8 mouse cellular contexts compared by ENCODE assay signal in the genomic region with DNA sequence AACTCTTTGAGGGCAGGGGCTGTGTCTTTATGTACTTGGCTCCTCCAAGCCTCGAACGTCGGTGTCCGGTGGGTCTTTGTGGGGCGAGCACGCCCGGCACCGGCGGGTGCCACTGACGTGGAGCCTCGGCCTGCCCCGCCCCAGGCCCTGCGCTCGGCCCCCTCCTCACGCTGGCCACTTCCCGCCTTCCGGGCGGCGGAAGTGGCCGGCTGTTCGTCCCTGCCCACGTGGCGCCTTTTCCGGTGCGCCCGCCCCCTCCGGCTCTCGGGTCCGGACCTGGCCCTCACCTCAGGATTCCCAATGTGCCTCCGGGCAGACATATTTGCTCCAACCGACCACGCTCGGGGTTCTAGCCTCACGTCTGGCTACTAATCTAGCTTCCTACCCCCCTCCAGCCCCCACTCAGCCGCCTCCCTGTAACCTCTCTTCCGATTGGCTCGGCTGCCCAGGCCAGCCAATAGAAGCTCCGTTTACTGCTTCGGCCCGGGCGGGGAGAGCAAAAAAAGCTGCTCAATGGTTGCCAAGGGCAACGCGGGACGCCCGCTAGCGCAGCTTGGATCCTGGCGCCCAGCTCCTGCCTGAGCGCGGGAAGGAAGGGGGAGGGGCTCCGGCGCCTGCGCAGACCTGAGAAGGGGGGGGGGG. TPM values are rescaled to one million over a fixed set of nuclear protein-coding genes. Genes with fewer than 3 reads are reported as not detected.
DNase-seq lines count a peak whose midpoint lies in the region; ATAC-seq lines count a peak whose summit lies in the region.

A gene (minus strand): TSS at position 400 of the 642 bp plus-strand sequence.

- no peaks in the 10 kb centered on the region for H3K36me3 ChIP-seq in megakaryocyte, embryonic 14.5 days (replicated peaks; ENCODE audit: low read length)

- ATAC-seq in common myeloid progenitor, adult 5-6 weeks (replicated peaks; ENCODE audit: low read depth, poor library complexity, severe bottlenecking): peak; percentile 97

- H3K4me3 ChIP-seq in megakaryocyte, embryonic 14.5 days (replicated peaks): peak within 1 kb of the TSS; percentile 95

- no peaks in the 10 kb centered on the region for H3K9me3 ChIP-seq in megakaryocyte, embryonic 14.5 days

- H3K27me3 ChIP-seq in megakaryocyte, embryonic 14.5 days (replicated peaks): no peaks in the 10 kb centered on the region

- DNase-seq in ZHBTc4 (ENCODE audit: low read depth, low spot score): peak; percentile 98
- DNase-seq in gastrocnemius, adult 8-10 months (ENCODE audit: low spot score in 2 of 2): peak; percentile 88
- DNase-seq in hindlimb bud, embryonic 11.5 days (ENCODE audit: extremely low spot score, low read depth, low spot score): peak; percentile 94
- DNase-seq in left cerebral cortex, adult 8-10 months (ENCODE audit: low spot score in 2 of 2): peak; percentile 97 to 99
- DNase-seq in right cerebral cortex, postnatal 10 days (ENCODE audit: low spot score in 2 of 2): peak; percentile 98 to 99
- peak; percentile 94 for DNase-seq in urinary bladder, postnatal 25 days (ENCODE audit: low spot score)

- peaks cover 31% of the 10 kb centered on the region for H3K4me1 ChIP-seq in megakaryocyte, embryonic 14.5 days

RNA-seq across cellular contexts. Expression of the gene that starts here (rescaled TPM):
- total RNA-seq in common myeloid progenitor, adult 5-6 weeks (2017): 9.3 and 12.0 TPM in 2 replicates
- under 1 TPM; 0.12 to 0.83 (median 0.41) TPM for total RNA-seq in gastrocnemius, adult 8-10 months (2022)
- 1 to 10 TPM; 4.9 to 6.6 (median 6.1) TPM for total RNA-seq in left cerebral cortex, adult 8-10 months (2022)
- polyA plus RNA-seq in megakaryocyte, embryonic 14.5 days (2012; ENCODE audit: insufficient read depth, low replicate concordance): 13.1 and 15.8 TPM in 2 replicates

Comparison
In these comparisons a context has a peak if more than half of its experiments do, and no peak if none do; other contexts are left out.
1. Peak in every context shown above with its lines: DNase-seq, ATAC-seq and H3K4me3 ChIP-seq.
2. Peak in DNase-seq in gastrocnemius, adult 8-10 months; RNA of the gene not detected or under 1 TPM.